Mouse (Mus musculus): Measurements from ENCODE around the gene Phf24. TPM values are rescaled to one million over a fixed set of nuclear protein-coding genes. Genes with fewer than 3 reads are reported as not detected.

Phf24 gene
- polyA plus RNA-seq, 1 experiment from 2014 or later = 0.79 TPM

GRCm38 (mm10) chr4:42945445-42945844 lies 29.0 kb downstream of the Phf24 start:
- ATAC-seq (ENCODE audit: low FRiP score, low TSS enrichment) = no peak
- H3K36me3 ChIP-seq (ENCODE audit: insufficient read depth, low read length) = no peaks in the 10 kb centered on the region
- H3K4me3 ChIP-seq (ENCODE audit: low read length) = no peak overlapping the region
- peaks cover 7% of the 10 kb centered on the region for H3K4me1 ChIP-seq (ENCODE audit: insufficient read depth, low read length)
- WGBS = 90% methylated on average over 3 of the region's 3 CpGs
- no peaks in the 10 kb centered on the region for H3K9me3 ChIP-seq (ENCODE audit: low read length)
- no peak overlapping the region for H3K4me2 ChIP-seq (replicated peaks; ENCODE audit: low read depth, low read length)
- no peak overlapping the region for H3K9ac ChIP-seq (replicated peaks; ENCODE audit: low read length)
- no peaks in the 10 kb centered on the region for H3K27me3 ChIP-seq (ENCODE audit: insufficient read depth, low read length)
- H3K27ac ChIP-seq (ENCODE audit: low read length) = no peak overlapping the region

GRCm38 (mm10) chr4:42945952-42946351 lies 29.5 kb downstream of the Phf24 start:
- WGBS = 7% methylated on average over 5 of the region's 5 CpGs

GRCm38 (mm10) chr4:42946733-42947290 lies 30.4 kb downstream of the Phf24 start:
- WGBS = 46% methylated on average over 10 of the region's 10 CpGs
- H3K4me1 ChIP-seq (ENCODE audit: insufficient read depth, low read length) = peaks cover 20% of the 10 kb centered on the region
- H3K27ac ChIP-seq (ENCODE audit: low read length) = no peak overlapping the region
- no peaks in the 10 kb centered on the region for H3K27me3 ChIP-seq (ENCODE audit: insufficient read depth, low read length)
- no peak for ATAC-seq (ENCODE audit: low FRiP score, low TSS enrichment)
- no peak overlapping the region for H3K4me3 ChIP-seq (ENCODE audit: low read length)
- no peak overlapping the region for H3K4me2 ChIP-seq (replicated peaks; ENCODE audit: low read depth, low read length)
- H3K36me3 ChIP-seq (ENCODE audit: insufficient read depth, low read length) = no peaks in the 10 kb centered on the region
- no peak overlapping the region for H3K9ac ChIP-seq (replicated peaks; ENCODE audit: low read length)
- H3K9me3 ChIP-seq (ENCODE audit: low read length) = no peaks in the 10 kb centered on the region

More at GRCm38 (mm10) chr4:42945952-42946351, 29.5 kb downstream of the Phf24 start:
- H3K27ac ChIP-seq (ENCODE audit: low read length) = no peak overlapping the region
- no peak overlapping the region for H3K9ac ChIP-seq (replicated peaks; ENCODE audit: low read length)
- H3K4me2 ChIP-seq (replicated peaks; ENCODE audit: low read depth, low read length) = no peak overlapping the region
- H3K36me3 ChIP-seq (ENCODE audit: insufficient read depth, low read length) = no peaks in the 10 kb centered on the region
- ATAC-seq (ENCODE audit: low FRiP score, low TSS enrichment) = no peak
- no peaks in the 10 kb centered on the region for H3K9me3 ChIP-seq (ENCODE audit: low read length)
- H3K27me3 ChIP-seq (ENCODE audit: insufficient read depth, low read length) = no peaks in the 10 kb centered on the region
- no peak overlapping the region for H3K4me3 ChIP-seq (ENCODE audit: low read length)
- peaks cover 12% of the 10 kb centered on the region for H3K4me1 ChIP-seq (ENCODE audit: insufficient read depth, low read length)

DNA sequence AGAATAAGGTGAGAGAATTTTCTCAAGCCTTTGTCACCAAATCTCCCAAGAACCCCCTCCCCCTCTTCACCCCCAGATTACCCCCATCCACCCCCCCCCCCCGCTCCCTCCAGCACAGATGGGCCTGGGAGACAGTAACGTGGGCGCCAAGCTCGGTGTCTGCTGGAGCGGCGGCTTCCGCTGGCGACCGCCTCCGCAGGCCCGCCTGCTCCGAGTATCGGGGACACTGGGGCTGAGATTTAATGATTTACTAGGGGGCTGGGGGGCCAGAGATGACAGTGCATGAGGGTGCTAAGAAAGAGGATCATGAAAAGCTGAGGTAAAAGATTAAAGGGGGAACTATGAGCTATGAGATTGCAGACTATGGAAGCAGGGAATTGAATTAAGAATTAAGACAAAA lies 32.1 kb downstream of the Phf24 start:
- ATAC-seq (ENCODE audit: low FRiP score, low TSS enrichment) = no peak
- 34% methylated on average over 12 of the region's 13 CpGs for WGBS
- Histone ChIP-seq H3K4me1 (ENCODE audit: insufficient read depth, low read length) (peaks cover 20% of the 10 kb centered on the region), H3K27me3 (ENCODE audit: insufficient read depth, low read length) (no peaks in the 10 kb centered on the region), H3K4me2 (replicated peaks; ENCODE audit: low read depth, low read length) (no peak overlapping the region), H3K36me3 (ENCODE audit: insufficient read depth, low read length) (no peaks in the 10 kb centered on the region), H3K9me3 (ENCODE audit: low read length) (no peaks in the 10 kb centered on the region), H3K27ac (ENCODE audit: low read length) (no peak overlapping the region), H3K4me3 (ENCODE audit: low read length) (no peak overlapping the region), H3K9ac (replicated peaks; ENCODE audit: low read length) (no peak overlapping the region)

DNA sequence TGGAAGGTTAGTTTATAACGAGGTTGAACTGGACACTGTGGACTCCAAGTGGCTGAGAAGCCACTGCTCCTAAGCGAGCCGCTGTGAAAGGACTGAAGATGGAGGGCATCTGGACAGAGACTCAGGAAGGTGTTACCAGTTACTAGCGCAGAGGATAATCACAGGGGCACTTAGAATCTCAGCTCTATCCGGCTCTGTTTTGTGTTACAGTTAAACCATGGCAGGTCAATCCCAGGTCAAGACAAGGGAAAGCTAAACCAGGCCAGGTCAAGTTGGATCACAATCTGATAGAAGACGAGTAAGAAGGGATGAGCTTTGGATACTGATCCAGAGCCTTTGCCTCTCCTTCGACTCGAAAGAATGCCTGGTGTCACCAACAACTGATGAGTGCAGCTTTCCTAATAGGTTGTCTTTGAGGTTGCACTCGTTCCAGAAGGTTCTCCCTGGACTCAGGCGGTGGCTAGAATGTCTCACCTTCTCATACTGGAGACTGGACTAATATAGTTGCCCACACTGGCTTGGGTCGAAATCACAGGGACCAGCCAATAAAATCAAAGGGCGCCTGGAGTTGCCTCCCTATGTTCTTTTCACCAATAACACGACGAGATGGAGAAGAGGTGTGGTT lies 32.7 kb downstream of the Phf24 start:
- H3K4me3 ChIP-seq (ENCODE audit: low read length) = peak overlapping the region; percentile 71
- no peaks in the 10 kb centered on the region for H3K9me3 ChIP-seq (ENCODE audit: low read length)
- no peak for ATAC-seq (ENCODE audit: low FRiP score, low TSS enrichment)
- no peak overlapping the region for H3K27ac ChIP-seq (ENCODE audit: low read length)
- no peaks in the 10 kb centered on the region for H3K27me3 ChIP-seq (ENCODE audit: insufficient read depth, low read length)
- H3K4me1 ChIP-seq (ENCODE audit: insufficient read depth, low read length) = peaks cover 26% of the 10 kb centered on the region
- no peaks in the 10 kb centered on the region for H3K36me3 ChIP-seq (ENCODE audit: insufficient read depth, low read length)
- WGBS = 6% methylated on average over 14 of the region's 14 CpGs
- H3K9ac ChIP-seq (replicated peaks; ENCODE audit: low read length) = 0 out of 2 replicates have a peak overlapping the region, but pooled peaks have one; percentile 87
- H3K4me2 ChIP-seq (replicated peaks; ENCODE audit: low read depth, low read length) = peak overlapping the region; percentile 84

DNA sequence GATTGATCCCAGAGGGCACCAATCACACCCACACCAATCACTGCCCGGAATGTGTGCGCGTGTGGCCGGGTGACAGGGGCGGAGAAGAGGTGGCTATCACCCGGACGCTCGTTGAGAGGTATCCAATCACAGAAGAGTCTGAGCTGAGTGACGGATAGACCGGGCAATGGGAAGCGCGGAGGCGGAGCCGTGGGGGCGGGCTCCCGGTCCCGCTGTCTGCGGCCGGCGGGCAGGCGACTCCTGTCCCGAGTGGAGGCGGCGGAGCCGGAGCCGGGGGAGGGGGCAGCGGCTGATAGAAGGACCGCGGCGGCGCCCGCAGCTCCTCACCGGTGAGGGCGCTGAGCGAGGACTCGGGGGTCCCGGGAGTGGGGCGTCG lies 33.2 kb downstream of the Phf24 start, which contains the start of gene Dnajb5:
Gene Dnajb5 (plus strand): TSS at position 139 of the 376 bp plus-strand sequence.
- peak within 1 kb of the TSS; percentile 84 for H3K4me2 ChIP-seq (replicated peaks; ENCODE audit: low read depth, low read length)
- H3K4me3 ChIP-seq (ENCODE audit: low read length) = peak within 1 kb of the TSS; percentile 71
- no peaks in the 10 kb centered on the region for H3K27me3 ChIP-seq (ENCODE audit: insufficient read depth, low read length)
- peak within 1 kb of the TSS; percentile 87 for H3K9ac ChIP-seq (replicated peaks; ENCODE audit: low read length)
- H3K27ac ChIP-seq (ENCODE audit: low read length) = peak within 1 kb of the TSS; percentile 86
- H3K9me3 ChIP-seq (ENCODE audit: low read length) = no peaks in the 10 kb centered on the region
- no peaks in the 10 kb centered on the region for H3K36me3 ChIP-seq (ENCODE audit: insufficient read depth, low read length)
- WGBS = under 1% methylated on average over 39 of the region's 39 CpGs
- peaks cover 29% of the 10 kb centered on the region for H3K4me1 ChIP-seq (ENCODE audit: insufficient read depth, low read length)
- peak; percentile 96 for ATAC-seq (ENCODE audit: low FRiP score, low TSS enrichment)

DNA sequence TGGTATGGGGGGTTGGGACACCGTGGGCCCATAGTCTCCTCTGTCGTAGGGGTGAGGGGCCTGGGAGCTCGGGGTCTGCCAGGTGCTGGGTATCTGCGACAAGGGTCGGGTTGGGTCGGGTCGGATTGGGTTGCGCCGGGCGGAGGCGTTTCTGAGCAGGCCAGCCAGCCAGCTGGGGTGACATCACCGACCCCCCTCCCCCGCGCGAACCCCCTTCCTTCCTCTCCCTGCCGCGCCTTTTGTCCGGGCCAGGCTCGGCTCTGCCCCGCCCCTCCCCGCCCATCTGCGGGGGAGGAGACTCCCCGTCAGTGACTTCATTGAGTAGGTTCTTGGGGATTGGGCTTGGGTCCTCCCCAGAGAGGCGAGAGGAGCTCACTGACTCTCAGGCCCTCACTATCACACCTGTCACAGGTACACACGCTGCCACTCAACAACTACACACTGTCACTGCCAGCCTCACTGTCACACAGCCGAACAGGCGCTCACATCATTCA lies 33.7 kb downstream of the Phf24 start:
- 3% methylated on average over 16 of the region's 27 CpGs for WGBS
- Histone ChIP-seq H3K27ac (ENCODE audit: low read length) (peak overlapping the region; percentile 86), H3K36me3 (ENCODE audit: insufficient read depth, low read length) (no peaks in the 10 kb centered on the region), H3K27me3 (ENCODE audit: insufficient read depth, low read length) (no peaks in the 10 kb centered on the region), H3K9ac (replicated peaks; ENCODE audit: low read length) (peak overlapping the region; percentile 87), H3K9me3 (ENCODE audit: low read length) (no peaks in the 10 kb centered on the region), H3K4me1 (ENCODE audit: insufficient read depth, low read length) (peaks cover 29% of the 10 kb centered on the region), H3K4me2 (replicated peaks; ENCODE audit: low read depth, low read length) (peak overlapping the region; percentile 84), H3K4me3 (ENCODE audit: low read length) (peak overlapping the region; percentile 71)
- peak; percentile 76 for ATAC-seq (ENCODE audit: low FRiP score, low TSS enrichment)

GRCm38 (mm10) chr4:42951206-42952195 lies 35.0 kb downstream of the Phf24 start:
- ATAC-seq (ENCODE audit: low FRiP score, low TSS enrichment) = no peak
- H3K4me3 ChIP-seq (ENCODE audit: low read length) = peak overlapping the region; percentile 71; the same call in 1 of the 2 replicates
- H3K4me1 ChIP-seq (ENCODE audit: insufficient read depth, low read length) = peaks cover 29% of the 10 kb centered on the region
- no peaks in the 10 kb centered on the region for H3K27me3 ChIP-seq (ENCODE audit: insufficient read depth, low read length)
- peak overlapping the region; percentile 9; the same call in 1 of the 2 replicates for H3K9ac ChIP-seq (replicated peaks; ENCODE audit: low read length)
- H3K4me2 ChIP-seq (replicated peaks; ENCODE audit: low read depth, low read length) = peak overlapping the region; percentile 84
- 43% methylated on average over 11 of the region's 11 CpGs for WGBS
- no peaks in the 10 kb centered on the region for H3K36me3 ChIP-seq (ENCODE audit: insufficient read depth, low read length)
- H3K27ac ChIP-seq (ENCODE audit: low read length) = no peak overlapping the region
- H3K9me3 ChIP-seq (ENCODE audit: low read length) = no peaks in the 10 kb centered on the region

GRCm38 (mm10) chr4:42952563-42952962 lies 36.1 kb downstream of the Phf24 start:
- no peak for ATAC-seq (ENCODE audit: low FRiP score, low TSS enrichment)
- no peaks in the 10 kb centered on the region for H3K27me3 ChIP-seq (ENCODE audit: insufficient read depth, low read length)
- no peak overlapping the region for H3K27ac ChIP-seq (ENCODE audit: low read length)
- H3K4me1 ChIP-seq (ENCODE audit: insufficient read depth, low read length) = peaks cover 29% of the 10 kb centered on the region
- no peak overlapping the region for H3K4me3 ChIP-seq (ENCODE audit: low read length)
- no peak overlapping the region for H3K4me2 ChIP-seq (replicated peaks; ENCODE audit: low read depth, low read length)
- no peaks in the 10 kb centered on the region for H3K9me3 ChIP-seq (ENCODE audit: low read length)
- no peak overlapping the region; the same call in 1 of the 2 replicates for H3K9ac ChIP-seq (replicated peaks; ENCODE audit: low read length)
- H3K36me3 ChIP-seq (ENCODE audit: insufficient read depth, low read length) = 0 out of 2 replicates have a peak, but pooled peaks cover 6% of the 10 kb centered on the region
- 78% methylated on average over 7 of the region's 7 CpGs for WGBS
